Mouse (Mus musculus) midbrain, embryonic 14.5 days (tissue): Measurements from ENCODE around the gene Gm20388. TPM values are rescaled to one million over a fixed set of nuclear protein-coding genes. Genes with fewer than 3 reads are reported as not detected.

Experiments used
- ATAC-seq: fragments of 200-750 bp; cut with Nextera tagmentation; 2 replicates; pipeline ENCODE4 v1.8.0; 2017; ENCODE audit warnings: moderate number of reproducible peaks, moderate library complexity; ENCODE audit not compliant: low FRiP score, low TSS enrichment
- DNase-seq: peaks from one replicate; pipeline ENCODE4 v3.0.0-alpha.2; 2015
- H3K27ac ChIP-seq: fragments of 300-500 bp; sonication (generic); replicated peaks from 2 replicates; pipeline ENCODE4 v1.5.1; 2014; ENCODE audit warnings: mild to moderate bottlenecking, low read depth, low read length, moderate library complexity
- H3K27me3 ChIP-seq: fragments of 300-500 bp; sonication (generic); 2 replicates; pipeline ENCODE4 v1.6.1; 2014; ENCODE audit warnings: low read length, control low read depth, mixed read lengths; ENCODE audit not compliant: control insufficient read depth, insufficient read depth
- H3K36me3 ChIP-seq: fragments of 300-500 bp; sonication (generic); 2 replicates; pipeline ENCODE4 v1.6.1; 2014; ENCODE audit warnings: low read length, control low read depth; ENCODE audit not compliant: control insufficient read depth, insufficient read depth
- H3K4me1 ChIP-seq: fragments of 300-500 bp; sonication (generic); 2 replicates; pipeline ENCODE4 v1.6.1; 2014; ENCODE audit warnings: mild to moderate bottlenecking, antibody characterized with exemption, low read length, control low read depth; ENCODE audit not compliant: control insufficient read depth, insufficient read depth
- H3K4me2 ChIP-seq: fragments of 300-500 bp; sonication (generic); 2 replicates; pipeline ENCODE4 v1.6.1; 2014; ENCODE audit warnings: mild to moderate bottlenecking, low read length, moderate library complexity
- H3K4me3 ChIP-seq: fragments of 300-500 bp; sonication (generic); replicated peaks from 2 replicates; pipeline ENCODE4 v1.5.1; 2014; ENCODE audit warnings: low read depth, low read length
- H3K9ac ChIP-seq: fragments of 300-500 bp; sonication (generic); replicated peaks from 2 replicates; pipeline ENCODE4 v1.6.1; 2014; ENCODE audit warnings: mild to moderate bottlenecking, low read length, moderate library complexity
- H3K9me3 ChIP-seq: fragments of 300-500 bp; sonication (generic); 2 replicates; pipeline ENCODE4 v1.6.1; 2016; ENCODE audit warnings: low read length, control low read depth, mixed read lengths; ENCODE audit not compliant: control insufficient read depth
- WGBS: fragments of 180-500 bp; shearing (Covaris S2); extraction: QIAGEN DNeasy Blood & Tissue Kit; methylation state at CpG from one replicate; pipeline ENCODE4 v1.1.7; 2014; 5-methylcytosine and 5-hydroxymethylcytosine counted together
- polyA plus RNA-seq: library from polyadenylated mRNA; unstranded; fragments of >200 nt; fragmentation: Nextera tagmentation; extraction: Ambion mirVana; gene quantifications from 2 replicates; pipeline ENCODE4 v1.2.1, GENCODE M21; 2014

The Gm20388 gene
- polyA plus RNA-seq, 1 experiment from 2014 or later = 4.1 TPM

DNA sequence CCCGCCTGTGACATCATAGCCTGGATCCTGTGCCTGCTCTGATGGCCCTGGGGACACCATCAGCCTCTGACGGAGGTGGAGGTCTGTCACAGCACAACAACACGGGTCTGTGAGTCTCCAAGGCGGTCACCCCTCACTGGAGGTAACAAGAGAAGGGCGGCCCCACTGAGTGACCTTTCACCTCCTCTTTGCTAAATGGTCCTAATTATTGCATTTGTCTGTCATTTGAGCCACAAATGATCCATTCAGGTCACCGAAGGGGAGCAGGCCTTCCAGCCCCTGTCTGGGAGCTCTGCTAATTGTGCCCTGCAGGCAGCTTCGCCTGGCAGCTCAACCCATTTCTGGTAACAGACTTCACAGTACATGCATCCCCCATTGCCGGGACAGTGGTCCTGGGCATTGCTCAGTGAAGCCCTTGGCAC is 1048.8 kb downstream of the Gm20388 start:
- 11% methylated on average over 8 of the region's 8 CpGs for WGBS
- Histone ChIP-seq H3K4me2 (no peak overlapping the region), H3K27ac (no peak overlapping the region), H3K27me3 (peaks cover 11% of the 10 kb centered on the region; the same call in 1 of the 2 replicates), H3K9ac (no peak overlapping the region), H3K4me3 (no peak overlapping the region), H3K36me3 (no peaks in the 10 kb centered on the region), H3K9me3 (no peaks in the 10 kb centered on the region), H3K4me1 (0 out of 2 replicates have a peak, but pooled peaks cover 2% of the 10 kb centered on the region)
- DNase-seq = no peak
- no peak for ATAC-seq

- Histone ChIP-seq H3K9ac (no peak overlapping the region), H3K9me3 (no peaks in the 10 kb centered on the region), H3K27me3 (peaks cover 3% of the 10 kb centered on the region; the same call in 1 of the 2 replicates), H3K36me3 (no peaks in the 10 kb centered on the region), H3K4me1 (0 out of 2 replicates have a peak, but pooled peaks cover 2% of the 10 kb centered on the region), H3K27ac (no peak overlapping the region), H3K4me3 (no peak overlapping the region), H3K4me2 (no peak overlapping the region)
- ATAC-seq = no peak
- 92% methylated on average over 5 of the region's 5 CpGs for WGBS
- DNase-seq = no peak
These were observed 1052.2 kb downstream of the Gm20388 start for GRCm38 (mm10) chr8:120962606-120963380.

DNA sequence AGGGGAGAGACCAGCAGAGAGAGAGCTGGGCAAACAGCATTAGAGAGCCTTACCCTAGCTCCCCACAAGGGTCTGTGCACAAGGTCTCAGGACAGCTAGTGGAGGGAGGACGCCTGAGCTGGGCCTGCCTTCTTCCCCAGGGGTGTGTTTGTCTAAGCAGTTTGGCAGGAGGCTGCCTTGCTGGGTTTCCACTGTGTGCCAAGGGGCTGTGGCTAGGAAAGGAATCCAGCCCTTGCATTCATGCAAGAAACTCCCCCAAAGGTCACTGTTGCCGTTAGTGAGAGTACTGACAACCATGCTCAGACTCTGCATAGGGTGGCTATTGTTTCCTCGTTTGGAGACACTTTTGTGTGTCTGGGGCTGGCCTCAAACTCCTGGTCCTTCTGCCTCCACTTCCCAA is 1055.9 kb downstream of the Gm20388 start:
- Histone ChIP-seq H3K27ac (no peak overlapping the region), H3K4me3 (no peak overlapping the region), H3K9me3 (no peaks in the 10 kb centered on the region), H3K36me3 (no peaks in the 10 kb centered on the region), H3K4me1 (no peaks in the 10 kb centered on the region), H3K4me2 (no peak overlapping the region), H3K9ac (no peak overlapping the region), H3K27me3 (peaks cover 8% of the 10 kb centered on the region)
- WGBS = 27% methylated on average over 3 of the region's 3 CpGs
- DNase-seq (no peak), ATAC-seq (no peak)

- Histone ChIP-seq H3K9ac (no peak overlapping the region), H3K9me3 (no peaks in the 10 kb centered on the region), H3K27ac (no peak overlapping the region), H3K36me3 (no peaks in the 10 kb centered on the region), H3K4me3 (no peak overlapping the region), H3K4me1 (peaks cover 12% of the 10 kb centered on the region; the same call in 1 of the 2 replicates), H3K27me3 (peaks cover 18% of the 10 kb centered on the region), H3K4me2 (no peak overlapping the region)
- ATAC-seq (no peak), DNase-seq (no peak)
- 42% methylated on average over 6 of the region's 6 CpGs for WGBS
These were observed 1057.7 kb downstream of the Gm20388 start for GRCm38 (mm10) chr8:120968308-120968707.

- WGBS = 42% methylated on average over 5 of the region's 5 CpGs
- ATAC-seq (no peak), DNase-seq (peak; percentile 47)
- Histone ChIP-seq H3K27ac (no peak overlapping the region), H3K9me3 (no peaks in the 10 kb centered on the region), H3K4me2 (no peak overlapping the region), H3K36me3 (no peaks in the 10 kb centered on the region), H3K4me3 (no peak overlapping the region), H3K27me3 (peaks cover 31% of the 10 kb centered on the region), H3K9ac (no peak overlapping the region), H3K4me1 (peaks cover 12% of the 10 kb centered on the region; the same call in 1 of the 2 replicates)
These were observed 1059.7 kb downstream of the Gm20388 start for GRCm38 (mm10) chr8:120970346-120970745.

- ATAC-seq (no peak), DNase-seq (peak; percentile 69)
- no peaks in the 10 kb centered on the region for H3K36me3 ChIP-seq
- WGBS = 15% methylated on average over 34 of the region's 34 CpGs
- H3K9ac ChIP-seq = peak overlapping the region; percentile 41; the same call in 1 of the 2 replicates
- H3K4me1 ChIP-seq = peaks cover 12% of the 10 kb centered on the region; the same call in 1 of the 2 replicates
- H3K4me3 ChIP-seq = peak overlapping the region; percentile 28
- H3K27me3 ChIP-seq = peaks cover 31% of the 10 kb centered on the region
- no peaks in the 10 kb centered on the region for H3K9me3 ChIP-seq
- no peak overlapping the region for H3K27ac ChIP-seq
- H3K4me2 ChIP-seq = peak overlapping the region; percentile 64
These were observed 1061.2 kb downstream of the Gm20388 start for GRCm38 (mm10) chr8:120971691-120972469.

DNA sequence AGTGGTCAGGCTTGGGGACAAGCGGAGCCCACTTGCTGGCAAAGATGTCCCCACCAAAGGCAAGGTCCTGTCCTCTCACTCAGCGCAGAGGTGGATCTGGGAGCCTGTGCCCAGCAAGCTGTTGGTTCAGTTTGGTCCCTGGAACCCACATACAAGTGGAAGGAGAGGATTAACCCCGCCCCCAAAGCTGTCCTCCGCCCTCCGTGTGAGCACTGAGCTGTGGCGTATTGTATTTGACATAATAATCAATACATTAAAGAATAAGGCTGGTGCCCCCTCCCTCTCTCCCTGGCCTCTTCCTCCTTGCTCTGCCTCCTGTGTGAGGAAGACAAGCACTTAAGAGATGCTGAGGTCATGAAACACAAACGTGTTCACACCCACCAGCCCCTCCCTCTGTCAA is 1062.4 kb downstream of the Gm20388 start:
- ATAC-seq (no peak), DNase-seq (no peak)
- H3K9ac ChIP-seq = no peak overlapping the region
- WGBS = 8% methylated on average over 7 of the region's 7 CpGs
- H3K4me1 ChIP-seq = peaks cover 12% of the 10 kb centered on the region; the same call in 1 of the 2 replicates
- peaks cover 31% of the 10 kb centered on the region for H3K27me3 ChIP-seq
- H3K36me3 ChIP-seq = no peaks in the 10 kb centered on the region
- no peaks in the 10 kb centered on the region for H3K9me3 ChIP-seq
- no peak overlapping the region for H3K27ac ChIP-seq
- no peak overlapping the region; the same call in 1 of the 2 replicates for H3K4me2 ChIP-seq
- H3K4me3 ChIP-seq = no peak overlapping the region

DNA sequence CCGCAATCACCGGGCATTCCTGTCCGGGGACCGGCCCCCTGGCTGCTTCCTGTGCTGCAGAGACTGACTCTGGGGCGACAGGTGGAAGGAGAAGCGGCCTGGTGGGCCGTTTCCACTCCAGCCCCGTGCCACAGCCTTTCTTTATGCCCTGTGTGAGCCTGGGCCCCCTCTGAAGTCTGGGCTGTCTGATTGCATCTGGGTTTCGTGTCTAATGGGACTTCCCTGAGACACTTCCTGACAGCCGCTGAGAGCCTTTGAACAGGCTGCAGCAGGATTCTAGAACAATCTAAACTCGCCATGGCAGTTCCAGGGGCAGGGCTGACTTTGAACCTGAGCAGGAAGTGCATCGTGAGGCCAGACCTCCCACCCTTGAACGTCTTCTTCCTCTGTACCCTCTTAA is 1066.5 kb downstream of the Gm20388 start:
- no peak for ATAC-seq
- H3K9me3 ChIP-seq = no peaks in the 10 kb centered on the region
- peaks cover 9% of the 10 kb centered on the region; the same call in 1 of the 2 replicates for H3K4me1 ChIP-seq
- 82% methylated on average over 13 of the region's 13 CpGs for WGBS
- H3K27ac ChIP-seq = no peak overlapping the region
- H3K4me2 ChIP-seq = no peak overlapping the region
- H3K4me3 ChIP-seq = no peak overlapping the region
- H3K27me3 ChIP-seq = peaks cover 19% of the 10 kb centered on the region
- DNase-seq = no peak
- H3K36me3 ChIP-seq = no peaks in the 10 kb centered on the region
- no peak overlapping the region for H3K9ac ChIP-seq
